Mouse (Mus musculus) thymus, postnatal 0 days (tissue): Measurements from ENCODE around the gene Tmprss2. TPM values are rescaled to one million over a fixed set of nuclear protein-coding genes. Genes with fewer than 3 reads are reported as not detected.
"Not testable (repeated sequence)": the region's sequence is repeated elsewhere in the genome, so short reads cannot be mapped to it uniquely, and the experiment has no call there.

Source experiments
- DNase-seq: peaks from one replicate; pipeline ENCODE4 v3.0.0-alpha.2; 2015; ENCODE audit warnings: low spot score
- polyA plus RNA-seq: library from polyadenylated mRNA; unstranded; fragments of >200 nt; fragmentation: Nextera tagmentation; extraction: Ambion mirVana; gene quantifications from 2 replicates; pipeline ENCODE4 v1.2.1, GENCODE M21; 2015

Tmprss2 gene
- polyA plus RNA-seq, 1 experiment from 2014 or later: 1.5 TPM

- peak; percentile 76 for DNase-seq
Measured at GRCm38 (mm10) chr16:97593057-97593456, 17.9 kb downstream of the Tmprss2 start.

DNA sequence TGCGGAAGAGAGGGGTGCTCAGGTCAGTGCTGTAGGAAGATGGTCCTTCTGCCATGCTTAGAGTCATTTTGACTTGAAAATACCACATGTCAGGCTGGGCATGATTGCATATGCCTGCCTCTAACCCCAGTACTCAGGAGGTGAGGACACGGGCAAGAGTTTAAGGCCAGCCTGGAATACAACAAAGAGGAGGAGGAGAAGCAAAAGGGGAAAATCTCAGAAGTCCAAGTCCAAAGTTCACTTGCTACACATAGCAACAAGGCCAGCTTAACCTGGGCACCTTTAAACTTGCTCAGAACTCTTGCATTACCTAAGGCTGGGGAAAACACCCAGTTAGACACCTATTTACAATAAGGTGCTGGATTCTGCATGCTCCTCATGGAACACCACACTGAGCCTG is 19.5 kb downstream of the Tmprss2 start:
- no peak for DNase-seq

GRCm38 (mm10) chr16:97582876-97583275 is 28.1 kb downstream of the Tmprss2 start:
- not testable (repeated sequence) for DNase-seq

- no peak for DNase-seq
Measured at GRCm38 (mm10) chr16:97569426-97569825, 41.6 kb downstream of the Tmprss2 start.

DNA sequence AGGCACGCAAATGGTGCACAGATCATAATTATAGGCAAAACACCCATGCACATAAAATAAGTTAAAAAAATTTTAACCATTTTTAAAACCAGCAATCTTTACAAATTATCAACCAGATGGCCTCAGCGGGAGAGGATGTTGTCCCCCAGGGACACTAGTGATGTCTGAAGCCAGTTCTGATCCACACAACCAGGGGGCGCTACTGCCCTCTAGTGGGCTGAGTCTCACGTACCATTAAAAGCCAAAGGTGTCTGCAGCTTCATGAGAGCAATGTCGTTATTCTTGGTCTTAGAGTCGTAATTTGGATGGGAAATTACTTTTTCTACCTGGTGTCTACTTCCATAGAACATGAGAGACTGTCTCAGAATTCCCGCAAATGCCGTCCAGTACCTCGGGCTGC is 42.3 kb downstream of the Tmprss2 start:
- DNase-seq: no peak

GRCm38 (mm10) chr16:97544340-97544739 is 66.7 kb downstream of the Tmprss2 start:
- no peak for DNase-seq

- DNase-seq: no peak
Measured at GRCm38 (mm10) chr16:97536859-97537258, 74.1 kb downstream of the Tmprss2 start.

DNA sequence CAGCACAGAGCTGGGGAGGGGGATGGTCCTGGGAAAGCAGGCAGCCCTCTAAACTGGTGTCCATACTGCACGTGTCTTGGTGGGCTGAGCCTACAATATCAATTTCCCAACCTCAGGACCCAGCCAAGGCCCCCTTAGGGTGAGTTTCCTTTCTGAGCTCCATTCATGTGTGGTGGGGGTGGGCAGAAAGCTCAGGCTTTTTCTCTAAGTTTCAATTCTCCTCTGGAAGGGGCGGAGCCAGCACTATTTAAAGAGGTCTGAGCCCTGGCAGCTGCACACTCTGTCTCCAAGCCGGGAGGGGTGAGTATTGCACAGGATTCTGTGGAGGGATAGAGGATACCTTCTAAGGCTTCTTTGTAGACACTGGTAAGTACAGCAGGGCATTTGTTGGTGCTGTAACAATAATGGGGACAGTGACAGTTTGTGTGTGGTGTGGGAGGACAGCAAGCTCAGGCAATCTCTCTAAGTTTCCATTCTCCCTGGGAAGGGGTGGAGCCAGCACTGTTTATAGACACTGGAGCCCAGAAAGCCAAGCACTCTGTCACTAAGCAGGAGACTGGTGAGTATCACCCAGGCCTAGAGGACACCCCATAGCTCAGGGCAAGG is 75.1 kb downstream of the Tmprss2 start:
- peak; percentile 65 for DNase-seq

GRCm38 (mm10) chr16:97534876-97535461 is 76.0 kb downstream of the Tmprss2 start:
- DNase-seq: peak; percentile 25

GRCm38 (mm10) chr16:97534448-97534847 is 76.5 kb downstream of the Tmprss2 start:
- DNase-seq: no peak

- no peak for DNase-seq
Measured at GRCm38 (mm10) chr16:97533751-97534150, 77.2 kb downstream of the Tmprss2 start.

DNA sequence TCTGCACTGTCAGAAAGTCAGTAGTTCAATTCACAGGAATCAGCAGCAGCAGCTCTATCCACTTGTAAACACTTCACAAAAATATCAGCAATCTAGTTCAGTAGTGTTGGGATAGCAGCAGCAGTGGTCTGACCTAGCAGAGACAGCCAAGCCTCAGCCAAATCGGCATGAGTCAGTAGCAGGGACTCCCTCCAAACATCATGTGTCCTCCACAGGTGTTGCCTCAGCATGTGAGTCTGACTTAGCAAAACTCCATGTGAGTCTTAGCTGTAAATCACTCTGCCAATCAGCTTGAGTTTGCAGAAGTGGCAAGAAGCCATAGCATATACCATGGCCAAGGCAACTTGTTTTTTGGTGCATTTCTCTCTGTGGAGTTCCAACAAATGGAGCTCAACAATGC is 77.9 kb downstream of the Tmprss2 start:
- DNase-seq: no peak

GRCm38 (mm10) chr16:97529241-97529640 is 81.8 kb downstream of the Tmprss2 start:
- DNase-seq: no peak

- DNase-seq: peak; percentile 56
Measured at GRCm38 (mm10) chr16:97523024-97523423, 88.0 kb downstream of the Tmprss2 start.

GRCm38 (mm10) chr16:97521983-97522382 is 89.0 kb downstream of the Tmprss2 start:
- no peak for DNase-seq

- no peak for DNase-seq
Measured at GRCm38 (mm10) chr16:97516341-97516740, 94.7 kb downstream of the Tmprss2 start.

Other genes starting within 250 kb of the Tmprss2 start
- gene Mx1, start 148.3 kb downstream of the Tmprss2 start, polyA plus RNA-seq: 1.9 and 2.9 TPM in 2 replicates
- gene Fam3b, start 96.4 kb downstream of the Tmprss2 start, polyA plus RNA-seq: 0.47 TPM in 1 of 2 replicates, not detected in the other
- gene Ripk4, start 152.6 kb upstream of the Tmprss2 start, polyA plus RNA-seq: 6.2 and 6.7 TPM in 2 replicates
- gene Prdm15, start 240.7 kb upstream of the Tmprss2 start, polyA plus RNA-seq: 6.2 and 7.4 TPM in 2 replicates